8 mouse cellular contexts compared by ENCODE assay signal in the genomic region with DNA sequence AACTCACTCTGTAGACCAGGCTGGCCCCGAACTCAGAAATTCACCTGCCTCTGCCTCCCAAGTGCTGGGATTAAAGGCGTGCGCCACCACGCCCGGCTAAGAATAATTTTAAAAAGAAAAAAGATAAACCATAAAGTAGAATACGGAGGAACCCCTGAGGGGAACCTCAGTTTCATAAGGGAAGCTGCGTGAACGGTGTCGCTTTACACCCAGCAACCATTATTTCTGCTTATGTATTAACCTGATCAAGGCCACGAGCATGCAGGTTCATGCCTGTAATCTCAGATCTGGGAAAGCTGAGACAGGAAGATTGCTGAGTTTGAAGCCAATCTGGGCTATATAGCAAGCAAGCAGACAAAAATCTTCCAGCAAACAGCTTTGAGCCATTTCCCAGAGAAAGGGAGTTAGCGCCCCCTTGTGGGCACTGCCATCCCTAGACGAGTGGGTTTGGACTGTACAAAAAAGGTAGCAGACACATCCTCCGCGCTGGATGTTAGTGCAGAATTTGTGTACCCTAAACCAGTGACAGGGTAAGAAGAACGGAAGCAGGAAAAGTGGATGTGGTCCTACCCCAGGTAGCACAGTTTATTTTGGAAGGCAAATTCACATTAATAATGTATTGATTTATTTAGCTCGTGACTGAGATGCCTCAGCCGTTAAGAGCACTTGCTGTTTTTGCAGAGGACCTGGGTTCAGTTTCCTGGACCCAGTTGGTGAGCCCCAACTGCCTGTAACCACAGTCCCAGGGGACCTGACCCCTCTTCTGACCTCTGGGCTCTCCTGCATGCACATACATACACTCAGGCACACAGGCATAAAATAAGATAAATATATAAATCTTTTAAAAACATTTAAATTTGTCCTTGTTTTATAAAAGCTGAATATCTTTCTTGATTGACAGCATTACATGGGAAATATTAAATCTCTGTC. TPM values are rescaled to one million over a fixed set of nuclear protein-coding genes. Genes with fewer than 3 reads are reported as not detected.
DNase-seq lines count a peak whose midpoint lies in the region; ATAC-seq and TF ChIP-seq lines count a peak whose summit lies in the region.

No protein-coding gene starts in this region.

- TF ChIP-seq EP300 in liver, embryonic 14.5 days (IDR thresholded peaks at IDR 0.05; ENCODE audit: low read depth): no peak

- no peak overlapping the region for H3K9ac ChIP-seq in liver, embryonic 14.5 days (replicated peaks)
- H3K9ac ChIP-seq in neural tube, embryonic 12.5 days: no peak overlapping the region
- H3K9ac ChIP-seq in stomach, embryonic 16.5 days (ENCODE audit: low read length): no peak overlapping the region

- H3K9me3 ChIP-seq in embryonic facial prominence, embryonic 10.5 days: peaks cover 12% of the 10 kb centered on the region
- no peaks in the 10 kb centered on the region for H3K9me3 ChIP-seq in heart, embryonic 10.5 days
- H3K9me3 ChIP-seq in liver, embryonic 14.5 days (ENCODE audit: control insufficient read depth, low read length): no peaks in the 10 kb centered on the region
- H3K9me3 ChIP-seq in neural tube, embryonic 12.5 days: no peaks in the 10 kb centered on the region
- peaks cover 7% of the 10 kb centered on the region for H3K9me3 ChIP-seq in stomach, embryonic 16.5 days (replicated peaks; ENCODE audit: control insufficient read depth, low read length)

- WGBS in embryonic facial prominence, embryonic 10.5 days: 58% methylated on average over 17 of the region's 17 CpGs
- WGBS in heart, embryonic 10.5 days: 50% methylated on average over 17 of the region's 17 CpGs
- WGBS in liver, embryonic 14.5 days (ENCODE audit: insufficient replicate concordance): 48% methylated on average over 17 of the region's 17 CpGs
- 58% methylated on average over 17 of the region's 17 CpGs for WGBS in neural tube, embryonic 12.5 days
- 50% methylated on average over 17 of the region's 17 CpGs for WGBS in stomach, embryonic 16.5 days

- H3K4me3 ChIP-seq in embryonic facial prominence, embryonic 10.5 days: no peak overlapping the region
- H3K4me3 ChIP-seq in heart, embryonic 10.5 days: no peak overlapping the region
- no peak overlapping the region for H3K4me3 ChIP-seq in liver, embryonic 14.5 days (ENCODE audit: insufficient read depth in 1 of 2, low read depth in 2 of 2, low read length in 2 of 2)
- H3K4me3 ChIP-seq in neural tube, embryonic 12.5 days: no peak overlapping the region
- no peak overlapping the region for H3K4me3 ChIP-seq in stomach, embryonic 16.5 days (replicated peaks; ENCODE audit: low read length)

- peak; percentile 98 for TF ChIP-seq CTCF in liver, embryonic 14.5 days (IDR thresholded peaks at IDR 0.05; ENCODE audit: low read depth)

- peak; percentile 95 for DNase-seq in B cell, adult 2 months
- peak; percentile 94 for DNase-seq in adrenal gland, postnatal 14 days
- DNase-seq in embryonic facial prominence, embryonic 10.5 days (ENCODE audit: low spot score): peak; percentile 87
- peak; percentile 89 for DNase-seq in heart, embryonic 10.5 days (ENCODE audit: low spot score)
- DNase-seq in kidney, postnatal 25 days: peak; percentile 83 to 94
- DNase-seq in liver, embryonic 14.5 days (ENCODE audit: low read depth in 3 of 3, low spot score in 3 of 3): peak; percentile 69 to 76 (median 73)

- H3K4me1 ChIP-seq in embryonic facial prominence, embryonic 10.5 days: no peaks in the 10 kb centered on the region
- H3K4me1 ChIP-seq in heart, embryonic 10.5 days: no peaks in the 10 kb centered on the region
- H3K4me1 ChIP-seq in liver, embryonic 14.5 days (replicated peaks; ENCODE audit: control insufficient read depth in 2 of 2, insufficient read depth in 2 of 2, low read length in 1 of 2): 0 out of 4 replicates have a peak, but pooled peaks cover under 1 to 2% of the 10 kb centered on the region in 2 experiments
- H3K4me1 ChIP-seq in neural tube, embryonic 12.5 days: no peaks in the 10 kb centered on the region
- H3K4me1 ChIP-seq in stomach, embryonic 16.5 days (ENCODE audit: control insufficient read depth, insufficient read depth, low read length): no peaks in the 10 kb centered on the region

- no peak overlapping the region for H3K27ac ChIP-seq in embryonic facial prominence, embryonic 10.5 days (replicated peaks)
- H3K27ac ChIP-seq in heart, embryonic 10.5 days: no peak overlapping the region
- H3K27ac ChIP-seq in liver, embryonic 14.5 days: no peak overlapping the region
- no peak overlapping the region for H3K27ac ChIP-seq in neural tube, embryonic 12.5 days
- H3K27ac ChIP-seq in stomach, embryonic 16.5 days (ENCODE audit: low read length): no peak overlapping the region

- no peaks in the 10 kb centered on the region for H3K36me3 ChIP-seq in embryonic facial prominence, embryonic 10.5 days (replicated peaks)
- no peaks in the 10 kb centered on the region for H3K36me3 ChIP-seq in heart, embryonic 10.5 days
- H3K36me3 ChIP-seq in liver, embryonic 14.5 days (replicated peaks; ENCODE audit: control insufficient read depth, insufficient read depth, low read depth): no peaks in the 10 kb centered on the region
- H3K36me3 ChIP-seq in neural tube, embryonic 12.5 days: no peaks in the 10 kb centered on the region
- 0 out of 2 replicates have a peak, but pooled peaks cover 2% of the 10 kb centered on the region for H3K36me3 ChIP-seq in stomach, embryonic 16.5 days (ENCODE audit: control insufficient read depth, insufficient read depth, low read length)

- H3K27me3 ChIP-seq in embryonic facial prominence, embryonic 10.5 days (replicated peaks; ENCODE audit: low read depth, poor library complexity, severe bottlenecking): no peaks in the 10 kb centered on the region
- no peaks in the 10 kb centered on the region for H3K27me3 ChIP-seq in heart, embryonic 10.5 days (ENCODE audit: insufficient read depth, poor library complexity, severe bottlenecking)
- H3K27me3 ChIP-seq in liver, embryonic 14.5 days (ENCODE audit: control insufficient read depth, insufficient read depth, low read length): no peaks in the 10 kb centered on the region
- no peaks in the 10 kb centered on the region for H3K27me3 ChIP-seq in neural tube, embryonic 12.5 days (replicated peaks)
- no peaks in the 10 kb centered on the region for H3K27me3 ChIP-seq in stomach, embryonic 16.5 days (ENCODE audit: control insufficient read depth, insufficient read depth, low read length)

- H3K4me2 ChIP-seq in liver, embryonic 14.5 days (ENCODE audit: low read depth): 0 out of 2 replicates have a peak overlapping the region, but pooled peaks have one; percentile 8
- H3K4me2 ChIP-seq in neural tube, embryonic 12.5 days (replicated peaks): no peak overlapping the region
- H3K4me2 ChIP-seq in stomach, embryonic 16.5 days (ENCODE audit: low read depth, low read length): no peak overlapping the region

- peak; percentile 56 for ATAC-seq in liver, embryonic 14.5 days (ENCODE audit: insufficient read depth)
- ATAC-seq in neural tube, embryonic 12.5 days (ENCODE audit: low FRiP score, low read depth): peak; percentile 65; the same call in 1 of the 2 replicates
- peak; percentile 78; the same call in 1 of the 2 replicates for ATAC-seq in stomach, embryonic 16.5 days (ENCODE audit: insufficient read depth, low FRiP score)

RNA-seq across cellular contexts. Expression of gene Acp5, which starts 7.9 kb away (rescaled TPM):
- 30.3 and 39.2 TPM in 2 replicates for total RNA-seq in adrenal gland, postnatal 14 days (2021)
- 16.6 and 17.5 TPM in 2 replicates for polyA plus RNA-seq in embryonic facial prominence, embryonic 10.5 days (2016; fragmentation: Nextera tagmentation; extraction: Ambion mirVana)
- polyA plus RNA-seq in heart, embryonic 10.5 days (2016; fragmentation: Nextera tagmentation; extraction: Ambion mirVana): 62.3 and 67.2 TPM in 2 replicates
- 181 and 203 TPM in 2 replicates for polyA plus RNA-seq in liver, embryonic 14.5 days (2012; rRNA removed)
- 195 and 196 TPM in 2 replicates for polyA plus RNA-seq in liver, embryonic 14.5 days (2014; fragmentation: Nextera tagmentation; extraction: Ambion mirVana)
- polyA plus RNA-seq in neural tube, embryonic 12.5 days (2016; fragmentation: Nextera tagmentation; extraction: Ambion mirVana): 5.2 and 5.8 TPM in 2 replicates
- 42.2 and 45.3 TPM in 2 replicates for polyA plus RNA-seq in stomach, embryonic 16.5 days (2015; fragmentation: Nextera tagmentation; extraction: Ambion mirVana)

RNA-seq across cellular contexts. Expression of gene Pigyl, which starts 13.3 kb away (rescaled TPM):
- total RNA-seq in adrenal gland, postnatal 14 days (2021): 47.7 and 51.8 TPM in 2 replicates
- polyA plus RNA-seq in embryonic facial prominence, embryonic 10.5 days (2016; fragmentation: Nextera tagmentation; extraction: Ambion mirVana): 45.1 and 48.2 TPM in 2 replicates
- polyA plus RNA-seq in heart, embryonic 10.5 days (2016; fragmentation: Nextera tagmentation; extraction: Ambion mirVana): 44.7 and 60.3 TPM in 2 replicates
- 17.5 and 26.4 TPM in 2 replicates for polyA plus RNA-seq in liver, embryonic 14.5 days (2012; rRNA removed)
- polyA plus RNA-seq in liver, embryonic 14.5 days (2014; fragmentation: Nextera tagmentation; extraction: Ambion mirVana): 41.5 and 42.1 TPM in 2 replicates
- polyA plus RNA-seq in neural tube, embryonic 12.5 days (2016; fragmentation: Nextera tagmentation; extraction: Ambion mirVana): 63.2 and 68.4 TPM in 2 replicates
- 90.4 and 93.4 TPM in 2 replicates for polyA plus RNA-seq in stomach, embryonic 16.5 days (2015; fragmentation: Nextera tagmentation; extraction: Ambion mirVana)

RNA-seq across cellular contexts. Expression of gene Elof1, which starts 26.4 kb away (rescaled TPM):
- 66.9 and 74.2 TPM in 2 replicates for total RNA-seq in adrenal gland, postnatal 14 days (2021)
- polyA plus RNA-seq in embryonic facial prominence, embryonic 10.5 days (2016; fragmentation: Nextera tagmentation; extraction: Ambion mirVana): 241 and 245 TPM in 2 replicates
- polyA plus RNA-seq in heart, embryonic 10.5 days (2016; fragmentation: Nextera tagmentation; extraction: Ambion mirVana): 149 and 176 TPM in 2 replicates
- polyA plus RNA-seq in liver, embryonic 14.5 days (2012; rRNA removed): 59.5 and 72.5 TPM in 2 replicates
- polyA plus RNA-seq in liver, embryonic 14.5 days (2014; fragmentation: Nextera tagmentation; extraction: Ambion mirVana): 98.2 and 102 TPM in 2 replicates
- polyA plus RNA-seq in neural tube, embryonic 12.5 days (2016; fragmentation: Nextera tagmentation; extraction: Ambion mirVana): 171 and 172 TPM in 2 replicates
- polyA plus RNA-seq in stomach, embryonic 16.5 days (2015; fragmentation: Nextera tagmentation; extraction: Ambion mirVana): 152 and 158 TPM in 2 replicates

RNA-seq across cellular contexts. Expression of gene Cnn1, which starts 44.4 kb away (rescaled TPM):
- total RNA-seq in adrenal gland, postnatal 14 days (2021): 0.56 and 7.1 TPM in 2 replicates
- polyA plus RNA-seq in embryonic facial prominence, embryonic 10.5 days (2016; fragmentation: Nextera tagmentation; extraction: Ambion mirVana): 1.3 and 3.1 TPM in 2 replicates
- polyA plus RNA-seq in heart, embryonic 10.5 days (2016; fragmentation: Nextera tagmentation; extraction: Ambion mirVana): 246 and 375 TPM in 2 replicates
- 0.17 and 0.91 TPM in 2 replicates for polyA plus RNA-seq in liver, embryonic 14.5 days (2012; rRNA removed)
- 0.09 and 0.44 TPM in 2 replicates for polyA plus RNA-seq in liver, embryonic 14.5 days (2014; fragmentation: Nextera tagmentation; extraction: Ambion mirVana)
- 0.39 and 1.4 TPM in 2 replicates for polyA plus RNA-seq in neural tube, embryonic 12.5 days (2016; fragmentation: Nextera tagmentation; extraction: Ambion mirVana)
- polyA plus RNA-seq in stomach, embryonic 16.5 days (2015; fragmentation: Nextera tagmentation; extraction: Ambion mirVana): 505 and 582 TPM in 2 replicates

RNA-seq across cellular contexts. Expression of gene Zfp872, which starts 44.5 kb away (rescaled TPM):
- total RNA-seq in adrenal gland, postnatal 14 days (2021): 1.2 and 2.0 TPM in 2 replicates
- polyA plus RNA-seq in embryonic facial prominence, embryonic 10.5 days (2016; fragmentation: Nextera tagmentation; extraction: Ambion mirVana): 0.24 and 0.26 TPM in 2 replicates
- 0.11 TPM in 2 replicates for polyA plus RNA-seq in heart, embryonic 10.5 days (2016; fragmentation: Nextera tagmentation; extraction: Ambion mirVana)
- not detected in 2 replicates for polyA plus RNA-seq in liver, embryonic 14.5 days (2012; rRNA removed)
- polyA plus RNA-seq in liver, embryonic 14.5 days (2014; fragmentation: Nextera tagmentation; extraction: Ambion mirVana): not detected in 2 replicates
- polyA plus RNA-seq in neural tube, embryonic 12.5 days (2016; fragmentation: Nextera tagmentation; extraction: Ambion mirVana): 0.13 and 0.33 TPM in 2 replicates
- 1.0 and 1.9 TPM in 2 replicates for polyA plus RNA-seq in stomach, embryonic 16.5 days (2015; fragmentation: Nextera tagmentation; extraction: Ambion mirVana)
